Mouse (Mus musculus): ENCODE data around the gene Tor3a. TPM values are rescaled to one million over a fixed set of nuclear protein-coding genes. Genes with fewer than 3 reads are reported as not detected.
A peak's percentile ranks its signal among the peaks of the same experiment; 100 is the strongest.
"Not testable (repeated sequence)": the region's sequence is repeated elsewhere in the genome, so short reads cannot be mapped to it uniquely, and the experiment has no call there.

The Tor3a gene
- polyA plus RNA-seq, 1 experiment from 2014 or later: 4.4 TPM

GRCm38 (mm10) chr1:156667141-156667926 lies 6.8 kb downstream of the Tor3a start:
- Histone ChIP-seq H3K27me3 (ENCODE audit: insufficient read depth, poor library complexity, severe bottlenecking) (no peaks in the 10 kb centered on the region), H3K36me3 (no peaks in the 10 kb centered on the region), H3K27ac (peak overlapping the region; percentile 33; the same call in 1 of the 2 replicates), H3K4me1 (peaks cover 27% of the 10 kb centered on the region), H3K9me3 (no peaks in the 10 kb centered on the region), H3K4me3 (peak overlapping the region; percentile 4; the same call in 1 of the 2 replicates)
- DNase-seq (ENCODE audit: low spot score): no peak
- WGBS: 68% methylated on average over 23 of the region's 23 CpGs

GRCm38 (mm10) chr1:156665777-156666176 lies 8.4 kb downstream of the Tor3a start:
- 87% methylated on average over 8 of the region's 8 CpGs for WGBS
- DNase-seq (ENCODE audit: low spot score): no peak
- Histone ChIP-seq H3K36me3 (no peaks in the 10 kb centered on the region), H3K4me1 (peaks cover 27% of the 10 kb centered on the region), H3K27ac (no peak overlapping the region), H3K4me3 (no peak overlapping the region), H3K9me3 (no peaks in the 10 kb centered on the region), H3K27me3 (ENCODE audit: insufficient read depth, poor library complexity, severe bottlenecking) (no peaks in the 10 kb centered on the region)

DNA sequence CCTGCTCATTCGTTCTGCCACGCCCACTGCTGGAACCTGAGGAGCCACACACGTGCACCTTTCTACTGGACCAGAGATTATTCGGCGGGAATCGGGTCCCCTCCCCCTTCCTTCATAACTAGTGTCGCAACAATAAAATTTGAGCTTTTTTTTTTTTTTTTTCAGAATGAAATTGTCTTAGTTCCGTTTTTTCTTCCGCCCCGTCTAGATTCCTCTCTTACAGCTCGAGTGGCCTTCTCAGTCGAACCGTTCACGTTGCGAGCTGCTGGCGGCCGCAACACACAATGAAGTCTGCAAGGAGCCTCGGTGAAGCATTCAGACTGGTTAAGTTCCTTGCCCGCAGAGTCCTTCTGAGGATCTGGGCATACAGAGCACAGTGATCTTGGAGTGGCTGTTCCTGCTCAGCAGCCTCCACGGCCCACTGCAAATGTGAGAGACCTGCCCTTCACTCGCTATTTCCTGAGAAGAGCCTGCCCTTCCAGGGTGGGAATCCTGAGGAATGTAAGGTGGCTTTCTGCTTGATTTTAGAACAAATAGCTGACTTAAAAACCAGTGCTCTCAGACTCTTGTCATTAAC lies 13.4 kb downstream of the Tor3a start:
- not testable (repeated sequence) for H3K4me1 ChIP-seq; H3K36me3 ChIP-seq; H3K4me3 ChIP-seq; H3K27me3 ChIP-seq (ENCODE audit: insufficient read depth, poor library complexity, severe bottlenecking); H3K27ac ChIP-seq; DNase-seq (ENCODE audit: low spot score); H3K9me3 ChIP-seq
- WGBS: 69% methylated on average over 21 of the region's 21 CpGs

- 81% methylated on average over 13 of the region's 13 CpGs for WGBS
- Histone ChIP-seq H3K9me3 (no peaks in the 10 kb centered on the region), H3K4me1 (no peaks in the 10 kb centered on the region), H3K27ac (no peak overlapping the region), H3K4me3 (no peak overlapping the region), H3K36me3 (peaks cover 5% of the 10 kb centered on the region; the same call in 1 of the 2 replicates), H3K27me3 (ENCODE audit: insufficient read depth, poor library complexity, severe bottlenecking) (no peaks in the 10 kb centered on the region)
- no peak for DNase-seq (ENCODE audit: low spot score)
Observed at GRCm38 (mm10) chr1:156659906-156660659, 14.1 kb downstream of the Tor3a start.

DNA sequence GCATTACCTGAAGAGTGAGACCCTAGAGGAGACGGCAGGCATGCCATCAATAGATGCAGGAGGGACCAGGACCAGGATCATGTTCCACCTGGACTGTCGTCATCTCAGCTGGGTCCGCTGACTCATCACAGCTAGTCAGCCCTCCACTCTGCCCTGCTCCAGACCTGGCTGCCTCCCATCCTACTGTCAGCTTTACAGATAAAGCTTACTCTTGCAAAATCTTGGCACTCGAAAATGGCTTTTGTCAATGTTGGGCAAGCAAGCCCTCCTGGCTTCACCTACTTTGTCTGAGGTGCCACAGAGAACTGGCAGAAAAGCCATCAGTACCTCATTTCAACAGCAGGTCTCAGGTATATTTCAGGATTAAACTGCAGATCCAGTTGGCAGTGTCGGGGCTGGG lies 15.5 kb downstream of the Tor3a start:
- no peak for DNase-seq (ENCODE audit: low spot score)
- H3K4me1 ChIP-seq: no peaks in the 10 kb centered on the region
- no peak overlapping the region for H3K27ac ChIP-seq
- H3K9me3 ChIP-seq: no peaks in the 10 kb centered on the region
- peaks cover 5% of the 10 kb centered on the region; the same call in 1 of the 2 replicates for H3K36me3 ChIP-seq
- H3K4me3 ChIP-seq: no peak overlapping the region
- 68% methylated on average over 5 of the region's 5 CpGs for WGBS
- H3K27me3 ChIP-seq (ENCODE audit: insufficient read depth, poor library complexity, severe bottlenecking): no peaks in the 10 kb centered on the region

GRCm38 (mm10) chr1:156657523-156657922 lies 16.6 kb downstream of the Tor3a start:
- H3K27me3 ChIP-seq (ENCODE audit: insufficient read depth, poor library complexity, severe bottlenecking): no peaks in the 10 kb centered on the region
- no peaks in the 10 kb centered on the region for H3K9me3 ChIP-seq
- no peaks in the 10 kb centered on the region for H3K4me1 ChIP-seq
- no peak overlapping the region for H3K4me3 ChIP-seq
- no peak for DNase-seq (ENCODE audit: low spot score)
- no peak overlapping the region for H3K27ac ChIP-seq
- H3K36me3 ChIP-seq: peaks cover 5% of the 10 kb centered on the region; the same call in 1 of the 2 replicates
- 84% methylated on average over 4 of the region's 4 CpGs for WGBS

DNA sequence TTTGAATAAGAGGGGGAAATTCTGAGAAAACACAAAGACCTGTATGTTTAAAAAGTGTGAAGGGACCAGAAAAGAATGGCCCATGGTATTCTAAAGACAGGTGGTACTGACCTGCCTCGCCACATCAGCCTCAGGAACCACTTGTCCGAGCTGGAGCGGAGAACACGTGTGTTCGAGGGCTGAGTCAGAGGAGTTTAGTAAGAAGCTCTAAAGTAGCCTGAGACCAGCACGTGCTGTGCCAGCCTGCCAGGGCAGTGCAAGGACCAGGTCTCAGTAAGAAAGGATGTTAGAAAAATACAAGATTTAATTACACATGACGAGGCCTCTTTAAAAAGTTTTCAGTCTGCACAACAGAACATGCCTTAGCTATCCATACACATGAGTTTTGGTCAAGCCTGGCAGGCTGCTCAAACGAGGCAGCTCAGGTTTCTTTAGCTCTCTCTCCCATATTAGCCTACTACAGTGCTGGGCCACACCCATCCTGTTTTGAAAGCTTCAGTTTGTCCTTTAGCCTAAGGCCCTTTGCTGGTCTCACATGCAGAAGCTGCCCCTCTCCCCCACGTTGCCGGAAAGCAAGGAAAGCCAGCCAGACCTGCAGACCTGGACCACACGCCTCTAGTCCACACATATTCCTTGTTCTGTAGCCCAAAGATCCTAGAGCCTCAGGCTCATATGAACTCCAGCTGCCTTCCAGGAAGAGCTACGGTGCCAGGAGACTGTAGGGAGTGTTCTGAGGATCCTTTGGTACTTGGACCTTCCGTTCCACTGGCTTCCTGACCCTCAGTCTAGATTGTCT lies 19.2 kb downstream of the Tor3a start:
- H3K36me3 ChIP-seq: peaks cover 5% of the 10 kb centered on the region; the same call in 1 of the 2 replicates
- H3K4me1 ChIP-seq: no peaks in the 10 kb centered on the region
- H3K9me3 ChIP-seq: no peaks in the 10 kb centered on the region
- 74% methylated on average over 13 of the region's 13 CpGs for WGBS
- DNase-seq (ENCODE audit: low spot score): no peak
- no peaks in the 10 kb centered on the region for H3K27me3 ChIP-seq (ENCODE audit: insufficient read depth, poor library complexity, severe bottlenecking)
- H3K27ac ChIP-seq: no peak overlapping the region
- H3K4me3 ChIP-seq: no peak overlapping the region

- 62% methylated on average over 6 of the region's 6 CpGs for WGBS
- H3K27ac ChIP-seq: 0 out of 2 replicates have a peak overlapping the region, but pooled peaks have one; percentile 16
- no peaks in the 10 kb centered on the region for H3K9me3 ChIP-seq
- H3K4me3 ChIP-seq: no peak overlapping the region
- no peak for DNase-seq (ENCODE audit: low spot score)
- H3K36me3 ChIP-seq: peaks cover 5% of the 10 kb centered on the region; the same call in 1 of the 2 replicates
- peaks cover 8% of the 10 kb centered on the region; the same call in 1 of the 2 replicates for H3K4me1 ChIP-seq
- H3K27me3 ChIP-seq (ENCODE audit: insufficient read depth, poor library complexity, severe bottlenecking): no peaks in the 10 kb centered on the region
Observed at GRCm38 (mm10) chr1:156652189-156652822, 21.9 kb downstream of the Tor3a start.

DNA sequence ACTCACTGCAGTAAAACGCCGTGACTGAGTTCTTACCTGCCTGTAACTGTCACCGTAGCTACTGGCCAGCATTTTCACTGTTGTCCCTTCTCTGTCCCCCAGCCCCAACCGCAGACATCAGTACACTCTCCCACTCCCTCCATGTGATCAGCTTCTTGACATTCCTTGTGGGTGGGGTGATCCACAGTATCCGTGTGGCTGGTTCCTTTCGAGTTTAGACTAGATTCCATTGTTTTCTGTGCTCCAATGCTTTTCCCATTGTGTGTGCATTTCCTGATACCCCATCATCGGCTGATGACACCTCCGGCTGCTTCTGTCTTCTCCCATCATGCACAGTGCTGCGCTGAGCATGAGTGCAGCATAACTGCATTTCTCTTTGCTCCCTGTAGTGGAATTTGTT lies 23.5 kb downstream of the Tor3a start:
- no peaks in the 10 kb centered on the region for H3K36me3 ChIP-seq
- no peak for DNase-seq (ENCODE audit: low spot score)
- no peak overlapping the region for H3K27ac ChIP-seq
- no peaks in the 10 kb centered on the region for H3K27me3 ChIP-seq (ENCODE audit: insufficient read depth, poor library complexity, severe bottlenecking)
- H3K4me1 ChIP-seq: peaks cover 8% of the 10 kb centered on the region; the same call in 1 of the 2 replicates
- H3K4me3 ChIP-seq: no peak overlapping the region
- H3K9me3 ChIP-seq: no peaks in the 10 kb centered on the region
- WGBS: 79% methylated on average over 9 of the region's 9 CpGs

DNA sequence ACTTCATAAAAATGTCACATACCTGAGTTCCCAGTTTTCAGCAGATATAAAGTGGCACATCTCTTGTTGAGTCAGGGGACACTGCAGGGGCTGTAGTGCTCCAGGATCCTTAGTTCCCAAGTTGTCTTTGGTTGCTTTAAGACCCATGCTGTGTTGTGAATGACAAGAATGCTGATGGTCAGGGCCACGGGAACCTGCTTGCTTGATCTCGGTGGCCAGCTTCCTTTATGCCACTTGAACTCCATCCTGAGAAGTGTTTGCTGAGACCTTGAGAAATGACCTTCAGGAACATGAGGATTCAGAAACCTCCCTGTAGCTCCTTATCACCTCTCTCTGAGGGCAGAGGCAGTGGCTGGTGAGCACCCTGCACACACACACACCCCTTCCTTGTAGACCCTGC lies 25.5 kb downstream of the Tor3a start:
- Histone ChIP-seq H3K9me3 (no peaks in the 10 kb centered on the region), H3K4me3 (no peak overlapping the region), H3K4me1 (peaks cover 8% of the 10 kb centered on the region; the same call in 1 of the 2 replicates), H3K27ac (no peak overlapping the region), H3K36me3 (no peaks in the 10 kb centered on the region; the same call in 1 of the 2 replicates), H3K27me3 (ENCODE audit: insufficient read depth, poor library complexity, severe bottlenecking) (no peaks in the 10 kb centered on the region)
- 24% methylated on average over 2 of the region's 2 CpGs for WGBS
- DNase-seq (ENCODE audit: low spot score): no peak

DNA sequence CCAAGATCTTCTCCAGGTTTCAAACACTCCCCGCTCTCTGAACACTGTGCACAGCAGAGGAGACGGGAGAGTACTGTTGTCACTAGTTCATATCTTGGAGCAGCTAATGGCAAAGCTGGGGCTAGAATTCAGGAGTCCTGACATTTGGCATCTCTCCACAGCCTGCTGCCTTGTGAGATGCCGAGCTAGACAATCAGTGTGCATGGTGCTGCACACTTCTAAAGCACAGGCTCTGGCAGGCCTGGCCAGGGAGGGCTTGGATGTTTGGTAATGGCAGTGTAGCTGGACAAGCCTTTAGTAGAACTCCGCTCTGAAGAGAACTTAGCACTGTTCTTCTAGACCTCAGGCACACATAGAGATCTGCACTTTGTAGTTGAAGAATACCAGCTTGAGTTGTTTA lies 28.2 kb downstream of the Tor3a start:
- 88% methylated on average over 4 of the region's 4 CpGs for WGBS
- H3K9me3 ChIP-seq: no peaks in the 10 kb centered on the region

More for the DNA sequence above, 28.2 kb downstream of the Tor3a start:
- Histone ChIP-seq H3K36me3 (peaks cover 25% of the 10 kb centered on the region), H3K4me1 (peaks cover 22% of the 10 kb centered on the region; the same call in 1 of the 2 replicates), H3K27ac (no peak overlapping the region), H3K27me3 (ENCODE audit: insufficient read depth, poor library complexity, severe bottlenecking) (no peaks in the 10 kb centered on the region), H3K4me3 (no peak overlapping the region)
- no peak for DNase-seq (ENCODE audit: low spot score)
